Mouse (Mus musculus) hindbrain, embryonic 15.5 days (tissue): ENCODE measurements at regions not wholly inside any gene's neighbourhood (a gene's known extent, or its start where the extent isn't known, plus 50 kb on each side); places are given as distances from the start of the nearest gene placed in this dataset.

ENCODE experiments used
- ATAC-seq: fragments of 200-750 bp; cut with Nextera tagmentation; 2 replicates; pipeline ENCODE4 v1.8.0; 2017; ENCODE audit warnings: low read depth, moderate number of reproducible peaks, moderate TSS enrichment; ENCODE audit not compliant: low FRiP score
- H3K27ac ChIP-seq: fragments of 300-500 bp; sonication (generic); replicated peaks from 2 replicates; pipeline ENCODE4 v1.5.1; 2015; ENCODE audit warnings: mild to moderate bottlenecking, inconsistent platforms
- H3K27me3 ChIP-seq: fragments of 300-500 bp; sonication (generic); 2 replicates; pipeline ENCODE4 v1.6.1; 2015; ENCODE audit warnings: control low read depth, inconsistent platforms
- H3K36me3 ChIP-seq: fragments of 300-500 bp; sonication (generic); 2 replicates; pipeline ENCODE4 v1.6.1; 2015; ENCODE audit warnings: control low read depth, inconsistent platforms
- H3K4me1 ChIP-seq: fragments of 300-500 bp; sonication (generic); replicated peaks from 2 replicates; pipeline ENCODE4 v1.6.1; 2015; ENCODE audit warnings: control low read depth, inconsistent platforms
- H3K4me2 ChIP-seq: fragments of 300-500 bp; sonication (generic); 2 replicates; pipeline ENCODE4 v1.6.1; 2015; ENCODE audit warnings: moderate library complexity, mild to moderate bottlenecking, inconsistent platforms
- H3K4me3 ChIP-seq: fragments of 300-500 bp; sonication (generic); 2 replicates; pipeline ENCODE4 v1.5.1; 2015; ENCODE audit warnings: mild to moderate bottlenecking, inconsistent platforms
- H3K9ac ChIP-seq: fragments of 300-500 bp; sonication (generic); 2 replicates; pipeline ENCODE4 v1.6.1; 2015; ENCODE audit warnings: inconsistent platforms
- H3K9me3 ChIP-seq: fragments of 300-500 bp; sonication (generic); 2 replicates; pipeline ENCODE4 v1.6.1; 2016; ENCODE audit warnings: control low read depth, inconsistent platforms
- WGBS: fragments of 180-500 bp; shearing (Covaris S2); methylation state at CpG from one replicate; pipeline ENCODE4 v1.1.7; 2015; 5-methylcytosine and 5-hydroxymethylcytosine counted together

DNA sequence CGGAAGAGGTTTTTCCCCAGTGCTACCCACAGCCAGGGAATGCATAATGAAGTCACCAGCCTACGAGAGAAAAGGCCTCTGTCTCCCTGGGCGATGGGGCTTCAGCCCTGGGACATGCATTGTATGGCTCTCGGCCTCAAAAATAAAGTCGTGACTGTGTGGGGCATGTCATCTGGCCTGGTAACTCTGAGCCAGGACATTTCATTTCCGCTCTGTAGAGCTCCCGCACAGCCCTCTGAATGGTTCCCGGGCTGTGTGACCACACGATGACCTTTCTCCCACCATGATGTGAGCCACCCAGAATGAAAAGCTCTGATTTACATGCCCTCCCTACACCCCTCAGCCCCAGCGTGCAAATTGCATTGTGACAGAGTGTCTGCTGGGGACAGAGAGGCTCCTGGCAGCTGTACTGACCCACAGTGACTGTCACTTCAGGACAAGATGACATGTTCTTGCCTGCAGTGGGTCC is 53.8 kb upstream of the Agap1 start:
- 9% methylated on average over 10 of the region's 10 CpGs for WGBS
- Histone ChIP-seq H3K4me2 (no peak overlapping the region), H3K9me3 (no peaks in the 10 kb centered on the region), H3K27ac (peak overlapping the region; percentile 45; the same call in 1 of the 2 replicates), H3K4me3 (no peak overlapping the region), H3K27me3 (no peaks in the 10 kb centered on the region), H3K4me1 (0 out of 2 replicates have a peak, but pooled peaks cover 1% of the 10 kb centered on the region), H3K9ac (no peak overlapping the region), H3K36me3 (no peaks in the 10 kb centered on the region)
- ATAC-seq, result peak; percentile 93

- no peak for ATAC-seq
- no peak overlapping the region for H3K27ac ChIP-seq
- no peak overlapping the region for H3K4me3 ChIP-seq
- no peaks in the 10 kb centered on the region for H3K9me3 ChIP-seq
- H3K4me2 ChIP-seq, result no peak overlapping the region
- 80% methylated on average over 5 of the region's 5 CpGs for WGBS
- H3K4me1 ChIP-seq, result 0 out of 2 replicates have a peak, but pooled peaks cover 7% of the 10 kb centered on the region
- no peaks in the 10 kb centered on the region for H3K27me3 ChIP-seq
- H3K36me3 ChIP-seq, result no peaks in the 10 kb centered on the region
- H3K9ac ChIP-seq, result no peak overlapping the region
Observed at GRCm38 (mm10) chr1:89402513-89403210, 51.9 kb upstream of the Agap1 start.

GRCm38 (mm10) chr1:89403551-89404050 is 51.0 kb upstream of the Agap1 start:
- 73% methylated on average over 7 of the region's 7 CpGs for WGBS
- H3K27ac ChIP-seq, result no peak overlapping the region
- no peak overlapping the region for H3K4me2 ChIP-seq
- H3K27me3 ChIP-seq, result no peaks in the 10 kb centered on the region
- H3K4me3 ChIP-seq, result no peak overlapping the region
- H3K9me3 ChIP-seq, result no peaks in the 10 kb centered on the region
- ATAC-seq, result no peak
- H3K36me3 ChIP-seq, result no peaks in the 10 kb centered on the region
- H3K4me1 ChIP-seq, result 0 out of 2 replicates have a peak, but pooled peaks cover 7% of the 10 kb centered on the region
- H3K9ac ChIP-seq, result no peak overlapping the region
